Comparison of ENCODE assay signal across 12 mouse cellular contexts in genomic region chr3:127802814-127803213, GRCm38 (mm10). TPM values are rescaled to one million over a fixed set of nuclear protein-coding genes. Genes with fewer than 3 reads are reported as not detected.
A peak's percentile ranks its signal among the peaks of the same experiment; 100 is the strongest.
DNase-seq lines count a peak whose midpoint lies in the region; ATAC-seq and TF ChIP-seq lines count a peak whose summit lies in the region.
"Had no signal": no experiment of that assay in that cellular context is flagged by ENCODE, and none has a peak within 500 bp of the region (broad histone marks: within the 10 kb centered on the region; RNA-seq: fewer than 3 reads in every experiment).

No protein-coding gene starts in this region.

- H3K27ac ChIP-seq in heart, postnatal 0 days (ENCODE audit: low read depth) = no peak overlapping the region

- H3K9ac ChIP-seq in heart, postnatal 0 days (replicated peaks; ENCODE audit: low read depth, low read length) = no peak overlapping the region

- DNase-seq in adrenal gland, postnatal 14 days = peak; percentile 33
- no peak for DNase-seq in adrenal gland, postnatal 10 days
- DNase-seq in kidney, adult 9 months = peak; percentile 36
- DNase-seq in kidney, adult 8-10 months = no peak
- DNase-seq in 3T3-L1 (ENCODE audit: low read depth, low spot score) = peak; percentile 21
- DNase-seq in heart, postnatal 0 days (ENCODE audit: low spot score) = no peak
- DNase-seq in urinary bladder, adult 18-20 months (ENCODE audit: low spot score in 2 of 2) = no peak
- DNase-seq in ovary, adult 18-20 months (ENCODE audit: low spot score) = no peak
- DNase-seq: B cell, adult 2 months; cerebellum, postnatal 10 days; lung, adult 18-20 months; thymus, postnatal 25 days had no signal

- no peaks in the 10 kb centered on the region for H3K4me1 ChIP-seq in heart, postnatal 0 days (ENCODE audit: control insufficient read depth, insufficient read depth)

- no peak overlapping the region for H3K4me3 ChIP-seq in heart, postnatal 0 days (ENCODE audit: low read depth, low read length)

- no peak for TF ChIP-seq CTCF in heart, postnatal 0 days (IDR thresholded peaks at IDR 0.05; ENCODE audit: low read depth)

- 43% methylated on average over 8 of the region's 8 CpGs for WGBS in heart, postnatal 0 days

- ATAC-seq in heart, postnatal 0 days (ENCODE audit: insufficient read depth, low read depth) = no peak

- H3K9me3 ChIP-seq in heart, postnatal 0 days (replicated peaks; ENCODE audit: control insufficient read depth, low read length) = no peaks in the 10 kb centered on the region

- peak overlapping the region; percentile 8; the same call in 1 of the 2 replicates for H3K4me2 ChIP-seq in heart, postnatal 0 days (ENCODE audit: low read depth, low read length)

- no peaks in the 10 kb centered on the region for H3K27me3 ChIP-seq in heart, postnatal 0 days (ENCODE audit: control insufficient read depth, insufficient read depth, low read length)

- H3K36me3 ChIP-seq in heart, postnatal 0 days (replicated peaks; ENCODE audit: control insufficient read depth, insufficient read depth, low read length) = peaks cover 5% of the 10 kb centered on the region; the same call in 1 of the 2 replicates

- TF ChIP-seq EP300 in heart, postnatal 0 days (IDR thresholded peaks at IDR 0.05; ENCODE audit: low read depth) = no peak

RNA-seq across cellular contexts. Expression of gene Tifa, which starts 13.2 kb away (rescaled TPM):
- 3.0 and 5.2 TPM in 2 replicates for total RNA-seq in adrenal gland, postnatal 14 days (2021)
- total RNA-seq in adrenal gland, postnatal 10 days (2021) = 1 to 10 TPM; 3.9 to 5.1 TPM
- 1.4 and 2.4 TPM in 2 replicates for total RNA-seq in heart, postnatal 0 days (2014; rRNA removed; ENCODE audit: low replicate concordance)
- 2.6 and 2.9 TPM in 2 replicates for polyA plus RNA-seq in heart, postnatal 0 days (2015; fragmentation: Nextera tagmentation; extraction: Ambion mirVana)

RNA-seq across cellular contexts. Expression of gene Alpk1, which starts 22.5 kb away (rescaled TPM):
- total RNA-seq in adrenal gland, postnatal 14 days (2021) = 8.7 and 10.1 TPM in 2 replicates
- total RNA-seq in adrenal gland, postnatal 10 days (2021) = 1 to 10 TPM; 6.7 to 7.0 TPM
- 0.27 and 1.2 TPM in 2 replicates for total RNA-seq in heart, postnatal 0 days (2014; rRNA removed; ENCODE audit: low replicate concordance)
- polyA plus RNA-seq in heart, postnatal 0 days (2015; fragmentation: Nextera tagmentation; extraction: Ambion mirVana) = 0.55 and 1.0 TPM in 2 replicates

RNA-seq across cellular contexts. Expression of gene Ap1ar, which starts 34.5 kb away (rescaled TPM):
- 30.3 and 33.5 TPM in 2 replicates for total RNA-seq in adrenal gland, postnatal 14 days (2021)
- 10 to 100 TPM; 25.9 to 30.3 TPM for total RNA-seq in adrenal gland, postnatal 10 days (2021)
- total RNA-seq in heart, postnatal 0 days (2014; rRNA removed; ENCODE audit: low replicate concordance) = 18.2 and 94.3 TPM in 2 replicates
- polyA plus RNA-seq in heart, postnatal 0 days (2015; fragmentation: Nextera tagmentation; extraction: Ambion mirVana) = 16.4 and 18.0 TPM in 2 replicates

Comparison
In these comparisons a context has a peak if more than half of its experiments do, and no peak if none do; other contexts are left out.
1. DNase-seq: peak in adrenal gland, postnatal 14 days (single experiment), kidney, adult 9 months (single experiment) and 3T3-L1 (single experiment); none in adrenal gland, postnatal 10 days (single experiment), kidney, adult 8-10 months (0 of 2), heart, postnatal 0 days (single experiment), urinary bladder, adult 18-20 months (0 of 2) and ovary, adult 18-20 months (single experiment).